Mouse (Mus musculus) limb, embryonic 11.5 days (tissue): ENCODE results near the gene Lamp1. TPM values are rescaled to one million over a fixed set of nuclear protein-coding genes. Genes with fewer than 3 reads are reported as not detected.

Experiments
- ATAC-seq: fragments of 200-750 bp; cut with Nextera tagmentation; 2 replicates; pipeline ENCODE4 v1.8.0; 2017; ENCODE audit warnings: low read depth; ENCODE audit not compliant: insufficient number of reproducible peaks, low FRiP score, low TSS enrichment
- DNase-seq: peaks from one replicate; pipeline ENCODE4 v3.0.0-alpha.2; 2015; ENCODE audit warnings: low spot score
- H3K27ac ChIP-seq: fragments of 300-500 bp; sonication (generic); replicated peaks from 2 replicates; pipeline ENCODE4 v1.5.1; 2014; ENCODE audit warnings: low read depth, mild to moderate bottlenecking, low read length
- H3K27me3 ChIP-seq: fragments of 300-500 bp; sonication (generic); 2 replicates; pipeline ENCODE4 v1.6.1; 2014; ENCODE audit warnings: mild to moderate bottlenecking, low read length, mixed read lengths; ENCODE audit not compliant: control insufficient read depth, insufficient read depth
- H3K36me3 ChIP-seq: fragments of 300-500 bp; sonication (generic); 2 replicates; pipeline ENCODE4 v1.6.1; 2014; ENCODE audit warnings: mild to moderate bottlenecking, low read length, moderate library complexity, mixed read lengths; ENCODE audit not compliant: control insufficient read depth, insufficient read depth
- H3K4me1 ChIP-seq: fragments of 300-500 bp; sonication (generic); 2 replicates; pipeline ENCODE4 v1.6.1; 2014; ENCODE audit warnings: low read length, mixed read lengths; ENCODE audit not compliant: control insufficient read depth, insufficient read depth
- H3K4me2 ChIP-seq: fragments of 300-500 bp; sonication (generic); 2 replicates; pipeline ENCODE4 v1.6.1; 2014; ENCODE audit warnings: low read depth, mild to moderate bottlenecking, moderate library complexity; ENCODE audit not compliant: severe bottlenecking
- H3K4me3 ChIP-seq: fragments of 300-500 bp; sonication (generic); 2 replicates; pipeline ENCODE4 v1.5.1; 2014; ENCODE audit warnings: low read depth, low read length
- H3K9ac ChIP-seq: fragments of 300-500 bp; sonication (generic); 2 replicates; pipeline ENCODE4 v1.6.1; 2014; ENCODE audit warnings: mild to moderate bottlenecking, low read length
- H3K9me3 ChIP-seq: fragments of 300-500 bp; sonication (generic); 2 replicates; pipeline ENCODE4 v1.6.1; 2016; ENCODE audit warnings: low read length; ENCODE audit not compliant: control insufficient read depth
- WGBS: fragments of 180-500 bp; shearing (Covaris S2); extraction: QIAGEN DNeasy Blood & Tissue Kit; methylation state at CpG from one replicate; pipeline ENCODE4 v1.1.7; 2014; 5-methylcytosine and 5-hydroxymethylcytosine counted together
- polyA plus RNA-seq: library from polyadenylated mRNA; unstranded; fragments of >200 nt; fragmentation: Nextera tagmentation; extraction: Ambion mirVana; gene quantifications from 2 replicates; pipeline ENCODE4 v1.2.1, GENCODE M21; 2014

Lamp1 gene
- polyA plus RNA-seq, 1 experiment from 2014 or later = 221 TPM

DNA sequence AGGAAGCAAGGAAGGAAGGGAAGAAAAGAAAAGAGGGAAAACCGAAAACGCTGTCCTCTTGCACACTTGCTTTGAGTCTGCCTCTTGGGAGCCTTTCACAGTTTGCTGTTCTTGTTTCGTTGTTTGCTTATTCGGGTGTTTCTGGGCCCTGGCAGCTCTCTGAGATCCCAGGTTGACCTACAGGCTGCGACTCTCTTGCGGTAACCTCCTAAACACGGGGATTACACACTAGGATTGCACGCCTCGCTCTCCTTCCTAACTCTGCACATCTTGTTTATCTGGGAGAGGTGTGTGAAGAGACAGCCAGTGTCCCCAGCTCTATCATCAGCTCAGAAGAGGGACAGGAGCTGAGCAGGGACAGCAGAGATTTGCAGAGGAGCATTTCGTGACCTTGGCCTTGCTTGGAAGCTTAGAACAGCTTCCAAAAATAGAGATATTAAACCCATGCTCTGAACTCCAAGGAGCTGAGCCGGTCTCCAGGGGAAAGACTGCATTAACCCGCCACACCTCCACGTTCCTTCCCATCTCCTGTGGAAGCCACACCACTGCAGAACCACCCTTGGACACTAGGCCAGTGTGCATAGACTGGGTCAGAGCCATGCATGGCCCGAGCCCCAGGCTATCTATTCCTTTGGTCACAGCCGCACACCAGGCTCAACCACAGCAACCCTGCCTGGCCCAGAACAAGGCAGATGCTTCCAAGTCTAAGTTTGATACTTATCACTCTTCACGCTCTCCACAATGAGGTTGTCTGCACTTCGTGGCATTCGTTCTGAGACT is 22.1 kb downstream of the Lamp1 start:
- Histone ChIP-seq H3K9me3 (no peaks in the 10 kb centered on the region), H3K4me1 (no peaks in the 10 kb centered on the region), H3K27ac (no peak overlapping the region), H3K4me2 (no peak overlapping the region), H3K4me3 (no peak overlapping the region), H3K27me3 (no peaks in the 10 kb centered on the region), H3K9ac (no peak overlapping the region), H3K36me3 (peaks cover 7% of the 10 kb centered on the region; the same call in 1 of the 2 replicates)
- ATAC-seq = no peak
- 88% methylated on average over 18 of the region's 18 CpGs for WGBS
- no peak for DNase-seq

DNA sequence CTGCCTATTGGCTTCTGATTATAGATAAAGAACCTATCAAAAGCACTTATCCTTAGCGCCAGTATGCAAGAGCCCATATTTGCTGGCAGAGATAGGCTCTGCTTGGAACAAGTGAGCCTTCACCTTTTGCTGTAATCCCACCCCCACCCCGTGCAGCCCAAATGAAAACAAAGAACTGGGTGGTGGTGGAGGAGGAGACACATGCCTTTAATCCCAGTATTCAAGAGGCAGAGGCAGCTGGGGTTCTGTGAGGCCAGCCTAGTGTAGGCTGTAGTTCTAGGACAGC is 22.7 kb downstream of the Lamp1 start:
- no peaks in the 10 kb centered on the region for H3K4me1 ChIP-seq
- no peaks in the 10 kb centered on the region for H3K27me3 ChIP-seq
- DNase-seq (no peak), ATAC-seq (no peak)
- H3K27ac ChIP-seq = no peak overlapping the region
- no peak overlapping the region for H3K9ac ChIP-seq
- H3K36me3 ChIP-seq = peaks cover 2% of the 10 kb centered on the region; the same call in 1 of the 2 replicates
- H3K4me3 ChIP-seq = no peak overlapping the region
- H3K9me3 ChIP-seq = no peaks in the 10 kb centered on the region
- WGBS = 62% methylated on average over 2 of the region's 2 CpGs
- no peak overlapping the region for H3K4me2 ChIP-seq

DNA sequence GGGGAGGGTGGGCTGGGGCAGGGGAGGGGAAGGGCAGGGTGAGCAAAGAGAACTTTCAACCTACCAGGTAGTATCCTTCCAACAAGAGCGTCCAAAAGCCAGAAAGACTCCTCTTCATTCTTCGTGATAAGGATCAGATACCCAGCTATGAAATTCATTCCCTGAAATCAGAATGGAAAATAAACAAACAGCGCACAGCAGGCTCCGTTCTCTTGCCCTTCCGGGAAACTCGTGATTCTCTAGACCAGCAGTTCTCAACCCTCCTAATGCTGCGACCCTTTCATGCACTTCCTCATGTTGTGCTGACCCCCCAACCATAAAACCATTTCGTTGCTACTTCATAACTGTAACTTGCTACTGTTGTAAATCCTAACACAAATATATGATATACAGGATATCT is 27.9 kb downstream of the Lamp1 start:
- Histone ChIP-seq H3K4me2 (no peak overlapping the region), H3K4me1 (no peaks in the 10 kb centered on the region), H3K36me3 (no peaks in the 10 kb centered on the region; the same call in 1 of the 2 replicates), H3K27ac (no peak overlapping the region), H3K9me3 (no peaks in the 10 kb centered on the region), H3K9ac (no peak overlapping the region), H3K27me3 (no peaks in the 10 kb centered on the region), H3K4me3 (no peak overlapping the region)
- 88% methylated on average over 8 of the region's 8 CpGs for WGBS
- ATAC-seq (no peak), DNase-seq (no peak)

DNA sequence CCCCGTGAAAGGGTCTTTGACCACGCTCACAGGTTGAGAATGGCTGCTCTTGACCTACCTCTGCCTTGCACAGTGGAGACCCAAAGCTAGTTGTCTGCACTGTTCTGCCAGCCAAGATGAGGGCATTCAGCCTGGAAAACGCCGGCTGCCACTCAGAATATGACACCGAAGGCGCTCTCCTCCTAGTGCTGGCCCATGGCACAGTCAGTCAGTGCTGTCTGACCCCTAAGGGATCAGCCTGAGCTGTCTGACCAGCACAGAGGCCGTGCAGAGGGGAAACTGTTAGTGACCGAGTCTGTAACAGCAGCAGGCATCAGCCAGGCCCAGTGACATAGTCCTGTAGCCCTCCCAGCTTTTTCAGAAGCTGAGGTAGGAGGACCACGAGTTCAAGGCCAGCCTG is 28.3 kb downstream of the Lamp1 start:
- no peaks in the 10 kb centered on the region for H3K4me1 ChIP-seq
- 86% methylated on average over 9 of the region's 9 CpGs for WGBS
- no peaks in the 10 kb centered on the region; the same call in 1 of the 2 replicates for H3K36me3 ChIP-seq
- H3K4me3 ChIP-seq = no peak overlapping the region
- no peaks in the 10 kb centered on the region for H3K27me3 ChIP-seq
- H3K9me3 ChIP-seq = no peaks in the 10 kb centered on the region
- no peak for ATAC-seq
- H3K9ac ChIP-seq = no peak overlapping the region
- H3K4me2 ChIP-seq = no peak overlapping the region
- DNase-seq = no peak
- H3K27ac ChIP-seq = no peak overlapping the region

DNA sequence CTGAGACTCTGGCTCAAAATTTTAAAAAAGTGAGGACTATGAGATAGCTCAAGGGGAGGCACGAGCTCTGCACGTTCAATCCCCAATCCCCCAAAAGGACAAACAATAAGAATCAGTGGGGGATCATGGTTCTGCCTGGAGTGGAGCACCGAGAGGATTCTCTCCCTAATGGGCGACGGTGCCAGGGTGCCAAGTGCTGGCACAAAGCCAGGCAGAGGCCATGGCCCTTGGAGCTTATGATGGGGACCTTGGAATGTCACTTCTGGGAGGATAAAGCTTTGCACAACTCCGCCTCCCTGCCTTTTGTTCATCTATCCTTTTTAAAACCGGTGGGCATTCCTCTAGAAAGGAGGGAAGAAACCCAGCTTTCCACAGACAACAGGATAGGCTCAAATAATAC is 28.7 kb downstream of the Lamp1 start:
- 78% methylated on average over 7 of the region's 7 CpGs for WGBS
- ATAC-seq = no peak

DNA sequence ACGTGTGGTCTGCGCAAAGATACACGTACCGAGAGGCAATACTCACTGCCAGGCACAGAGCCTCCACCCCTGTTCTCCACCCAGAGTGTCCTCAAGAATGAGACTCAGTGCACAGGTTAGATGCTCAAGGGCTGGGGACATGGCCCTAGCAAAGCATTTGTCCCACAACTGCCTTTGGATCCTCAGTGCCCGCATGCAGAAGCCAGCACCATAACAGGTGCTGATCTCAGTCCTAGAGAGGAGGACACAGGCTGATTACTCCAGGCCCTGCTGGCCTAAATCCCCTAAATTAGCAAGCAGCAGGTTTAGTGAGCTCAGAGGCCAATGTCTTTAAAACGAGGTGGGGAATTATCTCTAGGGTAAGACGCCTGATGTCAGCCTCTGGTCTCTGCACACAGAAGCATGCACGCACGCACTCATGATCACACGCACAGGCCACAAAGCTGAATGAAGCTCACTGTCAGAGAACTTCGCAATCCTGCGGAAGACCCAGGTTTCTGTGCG is 29.1 kb downstream of the Lamp1 start:
- no peak overlapping the region for H3K4me2 ChIP-seq
- ATAC-seq (no peak), DNase-seq (no peak)
- H3K9me3 ChIP-seq = no peaks in the 10 kb centered on the region
- 88% methylated on average over 13 of the region's 13 CpGs for WGBS
- no peak overlapping the region for H3K27ac ChIP-seq
- no peak overlapping the region for H3K4me3 ChIP-seq
- no peak overlapping the region for H3K9ac ChIP-seq
- no peaks in the 10 kb centered on the region for H3K4me1 ChIP-seq
- no peaks in the 10 kb centered on the region for H3K27me3 ChIP-seq
- no peaks in the 10 kb centered on the region; the same call in 1 of the 2 replicates for H3K36me3 ChIP-seq

More for the DNA sequence above, 28.7 kb downstream of the Lamp1 start:
- H3K4me2 ChIP-seq = no peak overlapping the region
- DNase-seq = no peak
- H3K27ac ChIP-seq = no peak overlapping the region
- H3K27me3 ChIP-seq = no peaks in the 10 kb centered on the region
- no peaks in the 10 kb centered on the region for H3K4me1 ChIP-seq
- H3K9me3 ChIP-seq = no peaks in the 10 kb centered on the region
- H3K4me3 ChIP-seq = no peak overlapping the region
- no peak overlapping the region for H3K9ac ChIP-seq
- no peaks in the 10 kb centered on the region; the same call in 1 of the 2 replicates for H3K36me3 ChIP-seq

DNA sequence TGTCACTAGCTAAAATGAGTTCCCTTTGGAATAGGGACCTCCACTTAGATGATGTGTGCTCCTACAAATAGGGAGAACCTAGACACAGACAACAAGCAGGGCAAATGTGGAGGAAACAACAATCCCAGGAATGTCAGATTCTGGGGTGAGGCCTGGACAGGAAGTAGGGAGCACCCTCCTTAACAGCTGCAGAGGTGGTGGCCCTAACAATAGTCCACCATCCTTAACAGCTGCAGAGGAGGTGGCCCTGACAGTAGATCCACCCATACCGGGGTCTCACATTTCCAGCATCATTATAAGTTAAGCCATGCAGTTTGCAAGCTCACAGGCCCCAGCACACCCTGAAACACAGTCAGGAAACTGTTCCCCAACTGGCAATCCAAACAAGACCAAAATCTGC is 29.9 kb downstream of the Lamp1 start:
- Histone ChIP-seq H3K36me3 (no peaks in the 10 kb centered on the region; the same call in 1 of the 2 replicates), H3K9me3 (no peaks in the 10 kb centered on the region), H3K27ac (no peak overlapping the region), H3K4me2 (no peak overlapping the region), H3K27me3 (no peaks in the 10 kb centered on the region), H3K4me1 (no peaks in the 10 kb centered on the region), H3K9ac (no peak overlapping the region), H3K4me3 (no peak overlapping the region)
- 87% methylated on average over 1 of the region's 1 CpGs for WGBS
- ATAC-seq (no peak), DNase-seq (no peak)

DNA sequence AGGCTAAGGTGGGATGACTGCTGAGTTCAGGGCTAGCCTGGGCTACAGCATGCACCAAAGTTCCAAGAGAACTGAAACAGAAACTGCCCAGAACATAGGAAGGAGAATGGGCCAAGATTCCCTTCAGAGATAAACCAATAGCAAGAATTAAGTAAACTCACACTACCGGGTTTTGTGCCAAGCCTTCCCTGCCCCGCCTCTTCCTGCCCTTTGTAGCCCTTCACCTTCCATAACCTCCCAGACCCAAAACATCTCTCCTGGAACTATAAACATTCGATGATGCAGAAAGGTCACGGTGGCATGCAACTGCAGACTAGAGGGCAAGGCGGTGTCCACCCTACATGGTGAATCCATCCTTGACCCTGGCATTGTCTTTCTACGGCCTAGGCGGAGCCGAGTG is 31.3 kb downstream of the Lamp1 start:
- 91% methylated on average over 8 of the region's 8 CpGs for WGBS
- no peaks in the 10 kb centered on the region for H3K9me3 ChIP-seq
- H3K9ac ChIP-seq = no peak overlapping the region
- ATAC-seq (no peak), DNase-seq (no peak)
- no peak overlapping the region for H3K4me2 ChIP-seq
- H3K27ac ChIP-seq = no peak overlapping the region
- H3K36me3 ChIP-seq = no peaks in the 10 kb centered on the region; the same call in 1 of the 2 replicates
- no peaks in the 10 kb centered on the region for H3K4me1 ChIP-seq
- H3K4me3 ChIP-seq = no peak overlapping the region
- no peaks in the 10 kb centered on the region for H3K27me3 ChIP-seq

DNA sequence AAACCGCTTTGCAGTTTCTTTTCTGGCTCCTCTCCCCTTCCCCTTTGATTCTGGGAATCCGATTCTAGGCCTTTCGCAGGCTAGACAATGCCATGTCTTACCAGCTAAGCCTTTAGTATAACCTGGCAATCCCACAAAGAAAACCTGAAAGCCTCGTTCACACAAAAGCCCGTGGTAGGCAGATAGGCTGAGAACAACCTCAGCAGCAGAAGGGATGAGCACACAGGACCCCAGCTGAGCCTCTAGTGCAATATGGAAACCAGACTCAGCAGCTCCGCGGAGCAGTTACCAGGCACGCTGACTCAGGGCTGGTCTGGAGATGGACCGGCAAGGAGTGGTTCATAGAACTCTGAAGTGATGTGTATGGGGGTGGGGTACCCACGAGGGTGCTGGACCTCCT is 35.9 kb downstream of the Lamp1 start:
- H3K4me1 ChIP-seq = no peaks in the 10 kb centered on the region
- H3K27ac ChIP-seq = no peak overlapping the region
- no peak overlapping the region for H3K4me3 ChIP-seq
- no peaks in the 10 kb centered on the region for H3K36me3 ChIP-seq
- 46% methylated on average over 10 of the region's 10 CpGs for WGBS
- no peak overlapping the region for H3K4me2 ChIP-seq
- no peaks in the 10 kb centered on the region for H3K27me3 ChIP-seq
- DNase-seq = no peak
- ATAC-seq = no peak
- no peaks in the 10 kb centered on the region for H3K9me3 ChIP-seq
- no peak overlapping the region for H3K9ac ChIP-seq
